Mouse (Mus musculus): ENCODE measurements around the gene Hmcn2.

GRCm38 (mm10) chr2:31304801-31305665 lies 9.2 kb upstream of the Hmcn2 start:
- TF ChIP-seq POLR2A (IDR thresholded peaks at IDR 0.05; ENCODE audit: low read depth, low read length): no peak
- TF ChIP-seq CTCF (IDR thresholded peaks at IDR 0.05; ENCODE audit: extremely low read depth, insufficient read length, insufficient replicate concordance, low read depth, low read length): no peak
